Mouse (Mus musculus) heart, embryonic 12.5 days (tissue): ENCODE results near the gene Syne1. TPM values are rescaled to one million over a fixed set of nuclear protein-coding genes. Genes with fewer than 3 reads are reported as not detected.

Source experiments
- ATAC-seq: fragments of 200-750 bp; cut with Nextera tagmentation; 2 replicates; pipeline ENCODE4 v1.8.0; 2017; ENCODE audit warnings: moderate TSS enrichment, moderate library complexity; ENCODE audit not compliant: insufficient number of reproducible peaks, low FRiP score
- H3K27ac ChIP-seq: fragments of 300-500 bp; sonication (generic); 2 replicates; pipeline ENCODE4 v1.5.1; 2016; ENCODE audit warnings: mild to moderate bottlenecking, moderate library complexity; ENCODE audit not compliant: poor library complexity, severe bottlenecking
- H3K27me3 ChIP-seq: fragments of 300-500 bp; sonication (generic); replicated peaks from 2 replicates; pipeline ENCODE4 v1.6.1; 2016; ENCODE audit warnings: mild to moderate bottlenecking, moderate library complexity
- H3K36me3 ChIP-seq: fragments of 300-500 bp; sonication (generic); 2 replicates; pipeline ENCODE4 v1.6.1; 2016; ENCODE audit warnings: mild to moderate bottlenecking, moderate library complexity
- H3K4me1 ChIP-seq: fragments of 300-500 bp; sonication (generic); replicated peaks from 2 replicates; pipeline ENCODE4 v1.6.1; 2016; ENCODE audit warnings: mild to moderate bottlenecking
- H3K4me2 ChIP-seq: fragments of 300-500 bp; sonication (generic); 2 replicates; pipeline ENCODE4 v1.6.1; 2016; ENCODE audit warnings: mild to moderate bottlenecking, moderate library complexity
- H3K4me3 ChIP-seq: fragments of 300-500 bp; sonication (generic); 2 replicates; pipeline ENCODE4 v1.5.1; 2016; ENCODE audit warnings: mild to moderate bottlenecking
- H3K9ac ChIP-seq: fragments of 300-500 bp; sonication (generic); 2 replicates; pipeline ENCODE4 v1.6.1; 2016; ENCODE audit warnings: mild to moderate bottlenecking, moderate library complexity
- H3K9me3 ChIP-seq: fragments of 300-500 bp; sonication (generic); replicated peaks from 2 replicates; pipeline ENCODE4 v1.6.1; 2016; ENCODE audit warnings: mild to moderate bottlenecking, moderate library complexity
- WGBS: fragments of 180-500 bp; shearing (Covaris S2); methylation state at CpG from one replicate; pipeline ENCODE4 v1.1.7; 2016; 5-methylcytosine and 5-hydroxymethylcytosine counted together
- polyA plus RNA-seq: library from polyadenylated mRNA; unstranded; fragments of >200 nt; fragmentation: Nextera tagmentation; extraction: Ambion mirVana; gene quantifications from 2 replicates; pipeline ENCODE4 v1.2.1, GENCODE M21; 2016

Gene Syne1
- polyA plus RNA-seq, 1 experiment from 2014 or later = 18.0 TPM

GRCm38 (mm10) chr10:5197356-5197755 lies 353.9 kb downstream of the Syne1 start:
- 73% methylated on average over 2 of the region's 2 CpGs for WGBS
- ATAC-seq = no peak
- Histone ChIP-seq H3K9me3 (no peaks in the 10 kb centered on the region), H3K9ac (no peak overlapping the region), H3K27ac (no peak overlapping the region), H3K36me3 (peaks cover 20% of the 10 kb centered on the region; the same call in 1 of the 2 replicates), H3K4me2 (no peak overlapping the region), H3K4me1 (no peaks in the 10 kb centered on the region; the same call in 1 of the 2 replicates), H3K27me3 (no peaks in the 10 kb centered on the region), H3K4me3 (no peak overlapping the region)

DNA sequence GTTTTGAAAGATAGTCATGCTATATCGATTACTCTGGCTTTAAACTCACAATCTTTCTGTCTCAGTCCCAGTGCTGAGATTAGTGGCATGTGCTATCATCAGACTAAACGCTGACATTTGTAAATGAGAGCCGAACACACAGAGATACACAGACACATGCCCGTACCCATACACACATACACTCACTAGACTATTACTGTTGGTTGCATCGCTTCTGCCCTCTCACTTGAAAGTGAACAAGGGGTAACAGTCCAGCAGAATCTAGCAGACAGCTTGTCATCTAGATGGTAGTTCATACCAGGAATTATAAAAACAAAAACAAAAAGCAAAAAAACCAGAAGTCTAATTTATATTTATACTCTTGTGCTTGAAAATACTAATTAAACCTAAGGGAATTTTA lies 355.0 kb downstream of the Syne1 start:
- Histone ChIP-seq H3K9ac (no peak overlapping the region), H3K27me3 (no peaks in the 10 kb centered on the region), H3K9me3 (no peaks in the 10 kb centered on the region), H3K27ac (no peak overlapping the region), H3K4me3 (no peak overlapping the region), H3K4me1 (no peaks in the 10 kb centered on the region; the same call in 1 of the 2 replicates), H3K36me3 (peaks cover 13% of the 10 kb centered on the region; the same call in 1 of the 2 replicates), H3K4me2 (no peak overlapping the region)
- no peak for ATAC-seq
- 74% methylated on average over 5 of the region's 5 CpGs for WGBS

- Histone ChIP-seq H3K27me3 (no peaks in the 10 kb centered on the region), H3K27ac (no peak overlapping the region; the same call in 1 of the 2 replicates), H3K4me2 (peak overlapping the region; percentile 79; the same call in 1 of the 2 replicates), H3K4me1 (no peaks in the 10 kb centered on the region; the same call in 1 of the 2 replicates), H3K4me3 (no peak overlapping the region), H3K9me3 (no peaks in the 10 kb centered on the region), H3K9ac (no peak overlapping the region), H3K36me3 (peaks cover 14% of the 10 kb centered on the region)
- 59% methylated on average over 5 of the region's 5 CpGs for WGBS
- no peak for ATAC-seq
Measured at GRCm38 (mm10) chr10:5195288-5195687, 356.0 kb downstream of the Syne1 start.

- 0% methylated on average over 13 of the region's 13 CpGs for WGBS
Measured at GRCm38 (mm10) chr10:5194671-5195234, 356.5 kb downstream of the Syne1 start.

DNA sequence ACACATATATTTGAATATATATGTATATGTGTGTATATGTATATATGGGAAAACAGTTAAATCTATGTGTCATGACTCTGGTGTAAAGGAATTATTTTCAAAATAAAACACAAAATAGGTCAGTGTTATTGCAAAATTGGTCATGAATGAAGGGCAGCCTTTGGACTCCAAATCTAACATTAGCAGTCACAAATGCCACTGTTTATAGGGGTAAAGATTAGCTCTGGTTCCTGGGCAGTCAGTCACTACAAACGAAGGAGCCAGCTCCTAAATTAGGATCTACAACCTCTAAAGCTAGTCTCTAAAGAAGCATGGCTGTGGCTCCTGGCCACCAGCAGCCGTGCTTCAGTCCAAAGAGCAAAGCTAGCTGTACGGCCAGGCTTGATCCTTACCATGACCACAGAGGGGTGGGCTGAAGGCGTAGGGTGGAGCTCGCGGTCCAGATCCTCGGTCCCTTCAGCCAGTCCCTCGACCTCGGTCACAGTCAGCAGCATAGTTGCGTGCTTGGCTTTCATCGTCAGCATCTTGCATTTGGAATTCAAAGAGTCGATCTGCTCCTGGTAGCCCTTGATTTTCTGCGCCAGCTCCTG lies 357.1 kb downstream of the Syne1 start:
- Histone ChIP-seq H3K27me3 (no peaks in the 10 kb centered on the region), H3K4me3 (peak overlapping the region; percentile 50), H3K9me3 (peaks cover 4% of the 10 kb centered on the region; the same call in 1 of the 2 replicates), H3K4me1 (no peaks in the 10 kb centered on the region; the same call in 1 of the 2 replicates), H3K27ac (peak overlapping the region; percentile 91), H3K9ac (peak overlapping the region; percentile 42), H3K4me2 (peak overlapping the region; percentile 79), H3K36me3 (peaks cover 24% of the 10 kb centered on the region)
- under 1% methylated on average over 13 of the region's 13 CpGs for WGBS
- peak; percentile 85 for ATAC-seq

More at GRCm38 (mm10) chr10:5194671-5195234, 356.5 kb downstream of the Syne1 start:
- peak overlapping the region; percentile 50 for H3K4me3 ChIP-seq
- H3K4me2 ChIP-seq = peak overlapping the region; percentile 79
- no peaks in the 10 kb centered on the region for H3K27me3 ChIP-seq
- no peaks in the 10 kb centered on the region for H3K9me3 ChIP-seq
- H3K4me1 ChIP-seq = no peaks in the 10 kb centered on the region; the same call in 1 of the 2 replicates
- H3K27ac ChIP-seq = peak overlapping the region; percentile 91
- peak; percentile 93 for ATAC-seq
- H3K36me3 ChIP-seq = peaks cover 18% of the 10 kb centered on the region
- H3K9ac ChIP-seq = peak overlapping the region; percentile 42

GRCm38 (mm10) chr10:5192861-5193490 lies 358.3 kb downstream of the Syne1 start:
- no peaks in the 10 kb centered on the region for H3K27me3 ChIP-seq
- peaks cover 8% of the 10 kb centered on the region; the same call in 1 of the 2 replicates for H3K9me3 ChIP-seq
- no peak for ATAC-seq
- H3K4me1 ChIP-seq = no peaks in the 10 kb centered on the region; the same call in 1 of the 2 replicates
- H3K27ac ChIP-seq = no peak overlapping the region
- no peak overlapping the region for H3K9ac ChIP-seq
- H3K36me3 ChIP-seq = peaks cover 29% of the 10 kb centered on the region
- WGBS = 77% methylated on average over 9 of the region's 9 CpGs
- H3K4me2 ChIP-seq = peak overlapping the region; percentile 11; the same call in 1 of the 2 replicates
- no peak overlapping the region for H3K4me3 ChIP-seq

- 85% methylated on average over 4 of the region's 4 CpGs for WGBS
- Histone ChIP-seq H3K27ac (no peak overlapping the region), H3K27me3 (no peaks in the 10 kb centered on the region), H3K4me3 (no peak overlapping the region), H3K4me2 (no peak overlapping the region), H3K9me3 (peaks cover 8% of the 10 kb centered on the region; the same call in 1 of the 2 replicates), H3K4me1 (peaks cover under 1% of the 10 kb centered on the region; the same call in 1 of the 2 replicates), H3K36me3 (peaks cover 29% of the 10 kb centered on the region), H3K9ac (no peak overlapping the region)
- no peak for ATAC-seq
Measured at GRCm38 (mm10) chr10:5190756-5191155, 360.5 kb downstream of the Syne1 start.

DNA sequence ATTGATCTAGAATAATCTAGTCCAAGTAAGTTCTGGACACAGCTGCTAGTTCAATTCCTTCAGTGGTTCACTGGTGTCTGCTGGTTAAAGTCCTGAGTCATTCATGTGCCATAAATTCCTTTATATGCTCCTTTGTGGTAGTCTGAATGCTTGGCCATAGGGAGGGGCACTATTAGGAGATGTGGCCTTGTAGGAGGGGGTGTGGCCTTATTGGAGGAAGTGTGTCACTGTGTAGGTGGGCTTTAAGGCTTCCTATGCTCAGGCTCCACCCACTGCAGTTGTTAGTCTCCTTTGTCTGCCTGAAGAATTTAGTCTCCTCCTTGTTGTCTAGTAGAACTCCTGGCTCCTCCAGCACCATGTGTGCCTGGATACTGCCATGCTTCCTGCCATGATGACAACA lies 362.4 kb downstream of the Syne1 start:
- no peak for ATAC-seq
- H3K36me3 ChIP-seq = peaks cover 40% of the 10 kb centered on the region
- peaks cover 11% of the 10 kb centered on the region for H3K4me1 ChIP-seq
- H3K27me3 ChIP-seq = no peaks in the 10 kb centered on the region
- no peak overlapping the region for H3K4me3 ChIP-seq
- H3K9me3 ChIP-seq = peaks cover 8% of the 10 kb centered on the region; the same call in 1 of the 2 replicates
- H3K4me2 ChIP-seq = no peak overlapping the region
- H3K27ac ChIP-seq = no peak overlapping the region
- no peak overlapping the region for H3K9ac ChIP-seq

GRCm38 (mm10) chr10:5185156-5186083 lies 365.9 kb downstream of the Syne1 start:
- no peaks in the 10 kb centered on the region for H3K27me3 ChIP-seq
- peaks cover 11% of the 10 kb centered on the region for H3K4me1 ChIP-seq
- no peak overlapping the region for H3K4me3 ChIP-seq
- peaks cover 41% of the 10 kb centered on the region for H3K36me3 ChIP-seq
- H3K9ac ChIP-seq = no peak overlapping the region
- WGBS = 46% methylated on average over 19 of the region's 19 CpGs
- peak; percentile 51 for ATAC-seq
- 0 out of 2 replicates have a peak overlapping the region, but pooled peaks have one; percentile 4 for H3K4me2 ChIP-seq
- H3K27ac ChIP-seq = peak overlapping the region; percentile 69
- peaks cover 8% of the 10 kb centered on the region; the same call in 1 of the 2 replicates for H3K9me3 ChIP-seq

DNA sequence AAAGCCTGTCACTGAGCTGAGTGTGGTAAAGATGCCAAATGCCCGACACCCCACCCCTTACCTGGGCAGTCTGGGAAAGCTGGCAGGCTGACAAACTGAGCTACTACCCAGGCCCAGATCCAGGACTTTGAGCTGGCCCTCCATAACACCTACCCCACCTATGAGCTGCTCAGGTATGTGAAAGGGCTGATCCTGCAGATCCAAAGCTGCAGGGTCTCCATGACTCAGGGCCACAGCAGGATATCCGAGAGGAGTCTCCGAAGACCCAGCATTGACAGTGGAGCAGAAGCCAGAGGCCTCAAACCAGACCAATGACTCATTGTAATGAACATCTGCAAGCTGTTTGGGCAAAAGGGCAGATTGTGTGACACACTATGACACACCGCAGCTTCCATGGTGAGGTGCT lies 369.5 kb downstream of the Syne1 start:
- ATAC-seq = no peak
- Histone ChIP-seq H3K36me3 (peaks cover 37% of the 10 kb centered on the region), H3K27ac (no peak overlapping the region), H3K4me1 (peaks cover 19% of the 10 kb centered on the region), H3K4me3 (no peak overlapping the region), H3K9ac (no peak overlapping the region), H3K4me2 (no peak overlapping the region), H3K27me3 (no peaks in the 10 kb centered on the region), H3K9me3 (no peaks in the 10 kb centered on the region)
- 82% methylated on average over 4 of the region's 4 CpGs for WGBS
